Mouse (Mus musculus): ENCODE results near the gene Usp46. TPM values are rescaled to one million over a fixed set of nuclear protein-coding genes. Genes with fewer than 3 reads are reported as not detected.

Usp46 gene
- polyA plus RNA-seq, 1 experiment from 2014 or later, result 32.1 TPM

GRCm38 (mm10) chr5:74095611-74096010, 27.4 kb upstream of the Usp46 start:
- 88% methylated on average over 2 of the region's 2 CpGs for WGBS
- Histone ChIP-seq H3K4me2 (ENCODE audit: low read depth, low read length) (no peak overlapping the region), H3K36me3 (ENCODE audit: control insufficient read depth, insufficient read depth, low read length) (no peaks in the 10 kb centered on the region; the same call in 1 of the 2 replicates), H3K27me3 (ENCODE audit: control insufficient read depth, insufficient read depth, low read length) (no peaks in the 10 kb centered on the region), H3K4me3 (replicated peaks; ENCODE audit: low read length) (no peak overlapping the region), H3K27ac (ENCODE audit: low read length) (no peak overlapping the region), H3K9me3 (replicated peaks; ENCODE audit: control insufficient read depth, low read length) (no peaks in the 10 kb centered on the region), H3K9ac (ENCODE audit: low read length) (no peak overlapping the region), H3K4me1 (ENCODE audit: control insufficient read depth, insufficient read depth, low read length) (peaks cover 7% of the 10 kb centered on the region)
- no peak for ATAC-seq (ENCODE audit: insufficient read depth, low FRiP score)

- peak overlapping the region; percentile 67; the same call in 1 of the 2 replicates for H3K9ac ChIP-seq (ENCODE audit: low read length)
- H3K36me3 ChIP-seq (ENCODE audit: control insufficient read depth, insufficient read depth, low read length), result no peaks in the 10 kb centered on the region; the same call in 1 of the 2 replicates
- no peaks in the 10 kb centered on the region for H3K9me3 ChIP-seq (replicated peaks; ENCODE audit: control insufficient read depth, low read length)
- H3K27ac ChIP-seq (ENCODE audit: low read length), result 0 out of 2 replicates have a peak overlapping the region, but pooled peaks have one; percentile 91
- H3K4me2 ChIP-seq (ENCODE audit: low read depth, low read length), result peak overlapping the region; percentile 75
- H3K4me1 ChIP-seq (ENCODE audit: control insufficient read depth, insufficient read depth, low read length), result peaks cover 7% of the 10 kb centered on the region
- WGBS, result 87% methylated on average over 8 of the region's 8 CpGs
- no peaks in the 10 kb centered on the region for H3K27me3 ChIP-seq (ENCODE audit: control insufficient read depth, insufficient read depth, low read length)
- ATAC-seq (ENCODE audit: insufficient read depth, low FRiP score), result no peak
- peak overlapping the region; percentile 86 for H3K4me3 ChIP-seq (replicated peaks; ENCODE audit: low read length)
These were observed 26.7 kb upstream of the Usp46 start for GRCm38 (mm10) chr5:74094841-74095437.

- Histone ChIP-seq H3K4me2 (ENCODE audit: low read depth, low read length) (peak overlapping the region; percentile 75), H3K4me3 (replicated peaks; ENCODE audit: low read length) (peak overlapping the region; percentile 86), H3K36me3 (ENCODE audit: control insufficient read depth, insufficient read depth, low read length) (no peaks in the 10 kb centered on the region; the same call in 1 of the 2 replicates), H3K27ac (ENCODE audit: low read length) (peak overlapping the region; percentile 91), H3K4me1 (ENCODE audit: control insufficient read depth, insufficient read depth, low read length) (peaks cover 7% of the 10 kb centered on the region), H3K27me3 (ENCODE audit: control insufficient read depth, insufficient read depth, low read length) (no peaks in the 10 kb centered on the region), H3K9ac (ENCODE audit: low read length) (peak overlapping the region; percentile 93), H3K9me3 (replicated peaks; ENCODE audit: control insufficient read depth, low read length) (no peaks in the 10 kb centered on the region)
- 18% methylated on average over 11 of the region's 11 CpGs for WGBS
- no peak for ATAC-seq (ENCODE audit: insufficient read depth, low FRiP score)
These were observed 25.6 kb upstream of the Usp46 start for GRCm38 (mm10) chr5:74093556-74094428.

DNA sequence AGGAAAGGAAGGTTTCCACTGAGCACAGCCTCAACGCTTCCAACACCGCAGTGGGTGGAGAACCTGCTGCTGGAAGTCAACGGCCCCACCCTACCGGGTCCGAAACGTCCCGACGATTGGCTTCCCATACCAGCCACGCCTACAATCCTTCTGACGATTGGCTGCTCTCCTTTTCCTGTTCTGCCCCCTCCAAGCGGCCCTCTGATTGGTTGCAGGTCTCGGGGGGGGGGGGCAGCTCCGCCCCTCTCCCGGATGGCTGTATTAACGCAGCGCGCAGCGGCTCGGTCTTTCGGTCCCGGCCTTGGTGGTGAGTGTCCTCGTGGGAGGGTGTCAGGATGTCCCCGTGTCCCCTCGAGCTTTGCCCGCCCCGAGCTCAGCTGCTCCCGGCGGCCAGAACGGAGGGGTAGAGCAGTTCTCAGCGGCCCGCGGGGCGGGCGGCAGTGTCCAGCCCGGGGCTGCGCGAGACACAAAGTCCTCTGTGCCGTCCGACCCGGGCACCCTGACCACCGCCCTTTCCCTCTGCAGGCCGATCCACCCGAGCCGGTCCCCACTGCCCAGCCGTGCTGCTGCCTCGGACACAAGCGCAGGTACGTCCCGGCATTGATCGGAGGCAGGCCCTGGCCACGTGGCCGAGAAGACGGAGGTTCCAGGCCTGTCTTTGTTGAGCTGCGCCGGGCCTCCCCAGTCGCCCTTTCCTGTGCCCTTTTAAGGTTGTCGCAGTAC, 24.8 kb upstream of the Usp46 start:
- Histone ChIP-seq H3K4me1 (ENCODE audit: control insufficient read depth, insufficient read depth, low read length) (peaks cover 7% of the 10 kb centered on the region), H3K9ac (ENCODE audit: low read length) (peak overlapping the region; percentile 93), H3K9me3 (replicated peaks; ENCODE audit: control insufficient read depth, low read length) (no peaks in the 10 kb centered on the region), H3K27me3 (ENCODE audit: control insufficient read depth, insufficient read depth, low read length) (no peaks in the 10 kb centered on the region), H3K27ac (ENCODE audit: low read length) (peak overlapping the region; percentile 91), H3K36me3 (ENCODE audit: control insufficient read depth, insufficient read depth, low read length) (no peaks in the 10 kb centered on the region; the same call in 1 of the 2 replicates), H3K4me2 (ENCODE audit: low read depth, low read length) (peak overlapping the region; percentile 75), H3K4me3 (replicated peaks; ENCODE audit: low read length) (peak overlapping the region; percentile 86)
- under 1% methylated on average over 56 of the region's 57 CpGs for WGBS
- ATAC-seq (ENCODE audit: insufficient read depth, low FRiP score), result peak; percentile 99

GRCm38 (mm10) chr5:74092481-74092832, 24.2 kb upstream of the Usp46 start:
- no peaks in the 10 kb centered on the region for H3K9me3 ChIP-seq (replicated peaks; ENCODE audit: control insufficient read depth, low read length)
- peak overlapping the region; percentile 53 for H3K4me2 ChIP-seq (ENCODE audit: low read depth, low read length)
- H3K4me3 ChIP-seq (replicated peaks; ENCODE audit: low read length), result peak overlapping the region; percentile 38
- 46% methylated on average over 4 of the region's 4 CpGs for WGBS
- H3K27ac ChIP-seq (ENCODE audit: low read length), result peak overlapping the region; percentile 36; the same call in 1 of the 2 replicates
- peak overlapping the region; percentile 59 for H3K9ac ChIP-seq (ENCODE audit: low read length)
- no peak for ATAC-seq (ENCODE audit: insufficient read depth, low FRiP score)
- no peaks in the 10 kb centered on the region for H3K27me3 ChIP-seq (ENCODE audit: control insufficient read depth, insufficient read depth, low read length)
- no peaks in the 10 kb centered on the region; the same call in 1 of the 2 replicates for H3K36me3 ChIP-seq (ENCODE audit: control insufficient read depth, insufficient read depth, low read length)
- H3K4me1 ChIP-seq (ENCODE audit: control insufficient read depth, insufficient read depth, low read length), result peaks cover 7% of the 10 kb centered on the region

GRCm38 (mm10) chr5:74089643-74090042, 21.4 kb upstream of the Usp46 start:
- Histone ChIP-seq H3K4me3 (replicated peaks; ENCODE audit: low read length) (no peak overlapping the region), H3K27ac (ENCODE audit: low read length) (no peak overlapping the region), H3K27me3 (ENCODE audit: control insufficient read depth, insufficient read depth, low read length) (no peaks in the 10 kb centered on the region), H3K9ac (ENCODE audit: low read length) (no peak overlapping the region), H3K36me3 (ENCODE audit: control insufficient read depth, insufficient read depth, low read length) (no peaks in the 10 kb centered on the region; the same call in 1 of the 2 replicates), H3K4me2 (ENCODE audit: low read depth, low read length) (no peak overlapping the region), H3K9me3 (replicated peaks; ENCODE audit: control insufficient read depth, low read length) (no peaks in the 10 kb centered on the region), H3K4me1 (ENCODE audit: control insufficient read depth, insufficient read depth, low read length) (peaks cover 5% of the 10 kb centered on the region)
- ATAC-seq (ENCODE audit: insufficient read depth, low FRiP score), result no peak
- WGBS, result 72% methylated on average over 3 of the region's 3 CpGs

- no peak for ATAC-seq (ENCODE audit: insufficient read depth, low FRiP score)
- H3K4me1 ChIP-seq (ENCODE audit: control insufficient read depth, insufficient read depth, low read length), result no peaks in the 10 kb centered on the region
- no peaks in the 10 kb centered on the region for H3K36me3 ChIP-seq (ENCODE audit: control insufficient read depth, insufficient read depth, low read length)
- H3K9ac ChIP-seq (ENCODE audit: low read length), result no peak overlapping the region
- WGBS, result 85% methylated on average over 6 of the region's 6 CpGs
- H3K4me2 ChIP-seq (ENCODE audit: low read depth, low read length), result no peak overlapping the region
- H3K4me3 ChIP-seq (replicated peaks; ENCODE audit: low read length), result no peak overlapping the region
- H3K27me3 ChIP-seq (ENCODE audit: control insufficient read depth, insufficient read depth, low read length), result no peaks in the 10 kb centered on the region
- no peak overlapping the region for H3K27ac ChIP-seq (ENCODE audit: low read length)
- no peaks in the 10 kb centered on the region for H3K9me3 ChIP-seq (replicated peaks; ENCODE audit: control insufficient read depth, low read length)
These were observed 13.5 kb upstream of the Usp46 start for GRCm38 (mm10) chr5:74081756-74082155.

GRCm38 (mm10) chr5:74078861-74079615, 10.8 kb upstream of the Usp46 start:
- WGBS, result 72% methylated on average over 11 of the region's 11 CpGs
- H3K27ac ChIP-seq (ENCODE audit: low read length), result no peak overlapping the region
- no peaks in the 10 kb centered on the region for H3K4me1 ChIP-seq (ENCODE audit: control insufficient read depth, insufficient read depth, low read length)
- no peak for ATAC-seq (ENCODE audit: insufficient read depth, low FRiP score)
- no peaks in the 10 kb centered on the region for H3K9me3 ChIP-seq (replicated peaks; ENCODE audit: control insufficient read depth, low read length)
- H3K9ac ChIP-seq (ENCODE audit: low read length), result no peak overlapping the region
- no peak overlapping the region for H3K4me3 ChIP-seq (replicated peaks; ENCODE audit: low read length)
- no peaks in the 10 kb centered on the region for H3K36me3 ChIP-seq (ENCODE audit: control insufficient read depth, insufficient read depth, low read length)
- no peaks in the 10 kb centered on the region for H3K27me3 ChIP-seq (ENCODE audit: control insufficient read depth, insufficient read depth, low read length)
- H3K4me2 ChIP-seq (ENCODE audit: low read depth, low read length), result no peak overlapping the region
